Comparison of ENCODE assay signal across 8 mouse cellular contexts in genomic region chr10:128081807-128082476, GRCm38 (mm10). TPM values are rescaled to one million over a fixed set of nuclear protein-coding genes. Genes with fewer than 3 reads are reported as not detected.
DNase-seq lines count a peak whose midpoint lies in the region; ATAC-seq and TF ChIP-seq lines count a peak whose summit lies in the region.

No protein-coding gene starts in this region.

- peaks cover 19% of the 10 kb centered on the region; the same call in 1 of the 2 replicates for H3K4me1 ChIP-seq in kidney, adult 2 months (ENCODE audit: control insufficient read depth, insufficient read depth, low read length)
- H3K4me1 ChIP-seq in hindbrain, embryonic 15.5 days (replicated peaks) = peaks cover 27% of the 10 kb centered on the region
- H3K4me1 ChIP-seq in midbrain, postnatal 0 days (ENCODE audit: insufficient read depth, low read length) = peaks cover 10% of the 10 kb centered on the region; the same call in 1 of the 2 replicates

- H3K9me3 ChIP-seq in hindbrain, embryonic 15.5 days = no peaks in the 10 kb centered on the region
- no peaks in the 10 kb centered on the region for H3K9me3 ChIP-seq in midbrain, postnatal 0 days (ENCODE audit: low read length)

- no peak for TF ChIP-seq CTCF in kidney, adult 2 months (conservative IDR thresholded peaks at IDR 0.05; ENCODE audit: insufficient read depth, insufficient read length, low read depth, low read length)
- TF ChIP-seq CTCF in midbrain, postnatal 0 days (IDR thresholded peaks at IDR 0.05) = no peak

- H3K4me2 ChIP-seq in hindbrain, embryonic 15.5 days = peak overlapping the region; percentile 66
- H3K4me2 ChIP-seq in midbrain, postnatal 0 days (ENCODE audit: low read depth, low read length, poor library complexity, severe bottlenecking) = peak overlapping the region; percentile 53

- H3K27ac ChIP-seq in kidney, adult 2 months (ENCODE audit: insufficient read depth, low read depth, low read length) = peak overlapping the region; percentile 96
- peak overlapping the region; percentile 92 for H3K27ac ChIP-seq in hindbrain, embryonic 15.5 days (replicated peaks)
- peak overlapping the region; percentile 73 for H3K27ac ChIP-seq in midbrain, postnatal 0 days (ENCODE audit: low read depth, low read length)

- ATAC-seq in hindbrain, embryonic 15.5 days (ENCODE audit: low FRiP score, low read depth) = no peak
- ATAC-seq in midbrain, postnatal 0 days (ENCODE audit: low FRiP score) = no peak

- H3K36me3 ChIP-seq in kidney, adult 2 months (ENCODE audit: control insufficient read depth, insufficient read depth, low read length) = peaks cover 22% of the 10 kb centered on the region
- H3K36me3 ChIP-seq in hindbrain, embryonic 15.5 days = peaks cover 33% of the 10 kb centered on the region
- peaks cover 24% of the 10 kb centered on the region for H3K36me3 ChIP-seq in midbrain, postnatal 0 days (ENCODE audit: insufficient read depth, low read length)

- H3K9ac ChIP-seq in hindbrain, embryonic 15.5 days = peak overlapping the region; percentile 80; the same call in 1 of the 2 replicates
- H3K9ac ChIP-seq in midbrain, postnatal 0 days (replicated peaks; ENCODE audit: low read length, poor library complexity, severe bottlenecking) = no peak overlapping the region

- H3K27me3 ChIP-seq in kidney, adult 2 months (replicated peaks; ENCODE audit: control insufficient read depth, insufficient read depth, low read length) = no peaks in the 10 kb centered on the region
- H3K27me3 ChIP-seq in hindbrain, embryonic 15.5 days = no peaks in the 10 kb centered on the region
- H3K27me3 ChIP-seq in midbrain, postnatal 0 days (ENCODE audit: insufficient read depth, low read length) = no peaks in the 10 kb centered on the region

- DNase-seq in kidney, adult 2 months = peak; percentile 43
- DNase-seq in kidney, adult 18-20 months = no peak
- DNase-seq in cerebellum, adult 9-11 months = peak; percentile 55
- DNase-seq in midbrain, postnatal 0 days (ENCODE audit: low spot score) = no peak
- DNase-seq in left cerebral cortex, adult 11 months (ENCODE audit: low spot score) = no peak
- no peak for DNase-seq in urinary bladder, postnatal 14 days (ENCODE audit: low spot score)
- no peak for DNase-seq in ovary, adult 18-20 months (ENCODE audit: low spot score)

- H3K4me3 ChIP-seq in kidney, adult 2 months (ENCODE audit: insufficient read depth, low read depth, low read length) = peak overlapping the region; percentile 65
- peak overlapping the region; percentile 75 for H3K4me3 ChIP-seq in hindbrain, embryonic 15.5 days
- H3K4me3 ChIP-seq in midbrain, postnatal 0 days (ENCODE audit: low read depth, low read length) = peak overlapping the region; percentile 93

- no peak for TF ChIP-seq POLR2A in kidney, adult 2 months (IDR thresholded peaks at IDR 0.05; ENCODE audit: low read depth, low read length)

- 30% methylated on average over 6 of the region's 6 CpGs for WGBS in kidney, adult 2 months
- 61% methylated on average over 6 of the region's 6 CpGs for WGBS in hindbrain, embryonic 15.5 days
- 61% methylated on average over 6 of the region's 6 CpGs for WGBS in midbrain, postnatal 0 days

RNA-seq across cellular contexts. Expression of gene Atp5b, which starts 1.1 kb away (rescaled TPM):
- 4,550 and 7,521 TPM in 2 replicates for polyA plus RNA-seq in kidney, adult 2 months (2012; rRNA removed)
- 2,267 and 2,290 TPM in 2 replicates for polyA plus RNA-seq in hindbrain, embryonic 15.5 days (2015; fragmentation: Nextera tagmentation; extraction: Ambion mirVana)
- total RNA-seq in midbrain, postnatal 0 days (2014; rRNA removed) = 4,011 and 6,126 TPM in 2 replicates
- 2,103 and 2,155 TPM in 2 replicates for polyA plus RNA-seq in midbrain, postnatal 0 days (2015; fragmentation: Nextera tagmentation; extraction: Ambion mirVana)

RNA-seq across cellular contexts. Expression of gene Baz2a, which starts 9.4 kb away (rescaled TPM):
- polyA plus RNA-seq in kidney, adult 2 months (2012; rRNA removed) = 21.6 and 22.5 TPM in 2 replicates
- polyA plus RNA-seq in hindbrain, embryonic 15.5 days (2015; fragmentation: Nextera tagmentation; extraction: Ambion mirVana) = 8.1 and 8.3 TPM in 2 replicates
- 14.0 and 17.3 TPM in 2 replicates for total RNA-seq in midbrain, postnatal 0 days (2014; rRNA removed)
- 8.0 and 9.3 TPM in 2 replicates for polyA plus RNA-seq in midbrain, postnatal 0 days (2015; fragmentation: Nextera tagmentation; extraction: Ambion mirVana)

RNA-seq across cellular contexts. Expression of gene Ptges3, which starts 23.2 kb away (rescaled TPM):
- polyA plus RNA-seq in kidney, adult 2 months (2012; rRNA removed) = 28.2 and 32.5 TPM in 2 replicates
- 371 and 395 TPM in 2 replicates for polyA plus RNA-seq in hindbrain, embryonic 15.5 days (2015; fragmentation: Nextera tagmentation; extraction: Ambion mirVana)
- total RNA-seq in midbrain, postnatal 0 days (2014; rRNA removed) = 109 and 117 TPM in 2 replicates
- 390 and 433 TPM in 2 replicates for polyA plus RNA-seq in midbrain, postnatal 0 days (2015; fragmentation: Nextera tagmentation; extraction: Ambion mirVana)

RNA-seq across cellular contexts. Expression of gene Naca, which starts 46.6 kb away (rescaled TPM):
- polyA plus RNA-seq in kidney, adult 2 months (2012; rRNA removed) = 195 and 258 TPM in 2 replicates
- 494 and 518 TPM in 2 replicates for polyA plus RNA-seq in hindbrain, embryonic 15.5 days (2015; fragmentation: Nextera tagmentation; extraction: Ambion mirVana)
- total RNA-seq in midbrain, postnatal 0 days (2014; rRNA removed) = 415 and 452 TPM in 2 replicates
- 443 and 454 TPM in 2 replicates for polyA plus RNA-seq in midbrain, postnatal 0 days (2015; fragmentation: Nextera tagmentation; extraction: Ambion mirVana)

Comparison
In these comparisons a context has a peak if more than half of its experiments do, and no peak if none do; other contexts are left out.
1. DNase-seq: peak in kidney, adult 2 months (single experiment) and cerebellum, adult 9-11 months (single experiment); none in kidney, adult 18-20 months (single experiment), midbrain, postnatal 0 days (single experiment), left cerebral cortex, adult 11 months (single experiment), urinary bladder, postnatal 14 days (single experiment) and ovary, adult 18-20 months (single experiment).
2. RNA of gene Ptges3, which starts 23.2 kb away (polyA plus RNA-seq): 390 to 433 TPM in midbrain, postnatal 0 days and 371 to 395 TPM in hindbrain, embryonic 15.5 days; 28.2 to 32.5 TPM in kidney, adult 2 months; every median in the first group is over 10 times any median in the second.
3. Peak in every context shown above with its lines, with median percentiles within 50 percentile points of each other: H3K27ac ChIP-seq and H3K4me3 ChIP-seq.